Mouse (Mus musculus): ENCODE data around the gene Ifngr1. TPM values are rescaled to one million over a fixed set of nuclear protein-coding genes. Genes with fewer than 3 reads are reported as not detected.

The Ifngr1 gene
- polyA plus RNA-seq (2016; fragmentation: Nextera tagmentation; extraction: Ambion mirVana): 38.5 and 39.7 TPM in 2 replicates

DNA sequence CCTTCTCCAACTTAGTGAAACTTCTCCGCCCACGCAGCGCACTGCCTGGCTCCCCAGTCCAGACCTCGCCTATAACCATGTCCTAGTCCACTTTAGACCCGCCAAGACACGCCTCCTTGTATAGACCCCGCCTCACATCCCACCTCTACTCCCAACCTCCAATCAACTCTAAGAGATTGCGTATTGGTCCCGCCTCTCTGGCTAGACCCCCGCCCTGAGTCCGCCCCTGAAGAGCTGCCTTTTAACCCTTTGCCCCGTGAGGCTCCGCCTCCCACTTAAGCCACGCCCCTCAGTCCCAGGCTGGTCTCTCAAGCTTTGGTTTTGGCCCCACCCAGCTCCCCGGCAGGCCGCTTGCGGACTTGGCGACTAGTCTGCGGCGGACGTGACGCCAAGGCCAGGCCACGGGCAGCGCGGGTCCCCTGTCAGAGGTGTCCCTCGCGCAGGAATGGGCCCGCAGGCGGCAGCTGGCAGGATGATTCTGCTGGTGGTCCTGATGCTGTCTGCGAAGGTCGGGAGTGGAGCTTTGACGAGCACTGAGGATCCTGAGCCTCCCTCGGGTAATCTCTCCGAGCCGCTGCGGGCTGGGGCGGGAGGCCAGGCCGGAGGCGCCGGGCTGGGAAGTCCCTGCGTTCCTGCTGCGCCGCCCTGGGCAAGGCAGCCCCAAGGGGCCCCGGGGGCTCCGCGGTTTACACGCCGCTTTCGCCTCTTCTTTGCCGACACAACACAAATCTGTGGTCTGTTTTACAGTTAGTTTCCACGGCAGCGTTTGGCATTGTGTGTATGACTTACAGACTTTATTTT lies at the start of gene Ifngr1:
Gene Ifngr1 (plus strand): TSS at position 309 of the 801 bp plus-strand sequence.
- Histone ChIP-seq H3K9me3 (no peaks in the 10 kb centered on the region), H3K4me1 (replicated peaks) (peaks cover 13% of the 10 kb centered on the region), H3K9ac (replicated peaks) (peak within 1 kb of the TSS; percentile 79), H3K4me2 (peak within 1 kb of the TSS; percentile 65), H3K36me3 (no peaks in the 10 kb centered on the region), H3K4me3 (replicated peaks) (peak within 1 kb of the TSS; percentile 72), H3K27ac (peak within 1 kb of the TSS; percentile 79), H3K27me3 (no peaks in the 10 kb centered on the region)
- peak; percentile 99 for ATAC-seq (ENCODE audit: insufficient number of reproducible peaks, insufficient read depth, low FRiP score, low TSS enrichment, low read depth)
- WGBS: under 1% methylated on average over 52 of the region's 52 CpGs

DNA sequence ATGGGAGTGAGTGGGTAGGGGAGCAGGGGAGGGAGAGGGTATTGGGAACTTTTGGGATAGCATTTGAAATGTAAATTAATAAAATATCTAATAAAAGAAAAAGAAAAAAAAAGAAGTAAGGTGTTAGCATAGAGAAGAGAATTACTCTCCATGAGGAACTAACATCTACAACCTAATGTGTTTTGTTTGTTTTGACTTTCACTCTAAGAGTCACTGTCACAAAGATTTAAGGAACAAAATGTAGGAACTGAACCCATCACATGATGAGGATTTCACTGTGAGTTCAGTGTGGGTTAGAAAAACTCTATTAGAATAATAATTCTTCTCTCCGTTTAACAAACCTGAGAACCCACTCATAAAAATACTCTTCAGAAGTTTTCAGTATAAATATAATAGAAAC lies 44.9 kb upstream of the Ifngr1 start:
- no peaks in the 10 kb centered on the region for H3K9me3 ChIP-seq
- no peak overlapping the region for H3K27ac ChIP-seq
- 93% methylated on average over 1 of the region's 1 CpGs for WGBS
- no peak for ATAC-seq (ENCODE audit: insufficient number of reproducible peaks, insufficient read depth, low FRiP score, low TSS enrichment, low read depth)
- no peak overlapping the region for H3K4me3 ChIP-seq (replicated peaks)
- no peaks in the 10 kb centered on the region for H3K4me1 ChIP-seq (replicated peaks)
- H3K27me3 ChIP-seq: no peaks in the 10 kb centered on the region
- H3K36me3 ChIP-seq: no peaks in the 10 kb centered on the region
- no peak overlapping the region for H3K4me2 ChIP-seq
- no peak overlapping the region for H3K9ac ChIP-seq (replicated peaks)

DNA sequence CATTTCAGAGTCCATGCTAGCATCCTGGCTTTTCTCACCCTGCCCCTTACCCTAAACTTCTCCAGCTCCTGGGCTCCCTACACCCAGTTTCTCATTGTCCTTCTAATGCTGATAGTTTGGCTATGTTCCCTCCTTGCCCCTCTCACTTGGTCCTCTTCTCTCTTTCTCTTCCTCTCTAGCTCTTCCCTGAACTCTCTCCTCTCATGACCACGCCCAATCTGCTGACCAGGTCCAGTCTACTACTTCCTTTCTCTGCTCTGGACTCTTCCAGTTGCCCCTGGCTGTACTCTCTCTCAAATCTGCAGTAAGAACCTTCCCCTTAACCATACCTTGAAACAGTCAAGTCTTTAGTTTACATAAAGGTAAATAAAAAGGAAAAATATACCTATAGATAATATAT lies 43.7 kb upstream of the Ifngr1 start:
- no peak overlapping the region for H3K4me2 ChIP-seq
- no peaks in the 10 kb centered on the region for H3K36me3 ChIP-seq
- no peak for ATAC-seq (ENCODE audit: insufficient number of reproducible peaks, insufficient read depth, low FRiP score, low TSS enrichment, low read depth)
- H3K4me1 ChIP-seq (replicated peaks): no peaks in the 10 kb centered on the region
- no peak overlapping the region for H3K9ac ChIP-seq (replicated peaks)
- H3K27ac ChIP-seq: no peak overlapping the region
- H3K27me3 ChIP-seq: no peaks in the 10 kb centered on the region
- H3K4me3 ChIP-seq (replicated peaks): no peak overlapping the region
- no peaks in the 10 kb centered on the region for H3K9me3 ChIP-seq
- WGBS: 83% methylated on average over 1 of the region's 1 CpGs

DNA sequence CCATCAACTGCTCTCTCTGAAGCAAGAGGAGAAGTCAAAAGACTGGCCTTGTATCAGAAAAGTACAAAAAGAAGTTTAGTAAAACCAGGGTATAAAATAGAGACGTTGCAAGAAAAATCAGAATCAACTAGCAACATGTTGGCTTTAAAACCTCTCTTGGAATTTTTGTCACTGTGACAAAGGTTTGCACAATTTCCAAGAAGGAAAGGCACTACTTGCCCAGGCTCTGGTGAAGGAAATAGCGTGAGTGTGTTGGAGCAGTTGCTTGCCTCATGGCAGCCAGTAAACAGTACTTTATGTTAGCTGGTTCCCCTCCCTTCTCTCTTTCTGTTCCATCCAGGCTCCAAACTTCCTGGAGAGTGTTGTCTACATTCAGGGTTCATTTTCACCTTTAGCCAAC lies 43.3 kb upstream of the Ifngr1 start:
- H3K4me2 ChIP-seq: no peak overlapping the region
- no peaks in the 10 kb centered on the region for H3K9me3 ChIP-seq
- no peak for ATAC-seq (ENCODE audit: insufficient number of reproducible peaks, insufficient read depth, low FRiP score, low TSS enrichment, low read depth)
- no peak overlapping the region for H3K4me3 ChIP-seq (replicated peaks)
- no peaks in the 10 kb centered on the region for H3K36me3 ChIP-seq
- no peaks in the 10 kb centered on the region for H3K27me3 ChIP-seq
- no peak overlapping the region for H3K27ac ChIP-seq
- no peak overlapping the region for H3K9ac ChIP-seq (replicated peaks)
- 83% methylated on average over 2 of the region's 2 CpGs for WGBS
- no peaks in the 10 kb centered on the region for H3K4me1 ChIP-seq (replicated peaks)

DNA sequence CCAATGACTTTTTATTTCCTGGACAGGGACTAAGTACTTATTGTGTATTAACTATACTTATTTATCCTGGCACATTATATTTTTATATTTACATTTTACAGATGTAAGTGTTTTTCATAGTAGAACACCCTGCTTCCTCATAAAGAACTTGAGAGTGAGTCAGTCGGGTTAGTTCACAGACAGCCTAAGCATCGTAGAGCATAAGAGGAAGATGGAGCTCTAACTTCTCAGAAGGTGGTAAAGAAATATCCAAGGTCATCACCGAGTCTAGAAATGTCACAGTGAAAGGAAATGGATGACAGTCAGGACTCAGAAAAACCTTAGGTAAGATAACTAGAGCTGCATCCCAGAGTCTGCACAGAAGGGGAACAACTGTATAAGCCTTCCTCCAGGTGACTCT lies 40.2 kb upstream of the Ifngr1 start:
- Histone ChIP-seq H3K4me3 (replicated peaks) (no peak overlapping the region), H3K9me3 (no peaks in the 10 kb centered on the region), H3K4me1 (replicated peaks) (no peaks in the 10 kb centered on the region), H3K4me2 (no peak overlapping the region), H3K36me3 (no peaks in the 10 kb centered on the region), H3K27ac (no peak overlapping the region), H3K27me3 (no peaks in the 10 kb centered on the region), H3K9ac (replicated peaks) (no peak overlapping the region)
- 89% methylated on average over 3 of the region's 3 CpGs for WGBS
- ATAC-seq (ENCODE audit: insufficient number of reproducible peaks, insufficient read depth, low FRiP score, low TSS enrichment, low read depth): no peak

DNA sequence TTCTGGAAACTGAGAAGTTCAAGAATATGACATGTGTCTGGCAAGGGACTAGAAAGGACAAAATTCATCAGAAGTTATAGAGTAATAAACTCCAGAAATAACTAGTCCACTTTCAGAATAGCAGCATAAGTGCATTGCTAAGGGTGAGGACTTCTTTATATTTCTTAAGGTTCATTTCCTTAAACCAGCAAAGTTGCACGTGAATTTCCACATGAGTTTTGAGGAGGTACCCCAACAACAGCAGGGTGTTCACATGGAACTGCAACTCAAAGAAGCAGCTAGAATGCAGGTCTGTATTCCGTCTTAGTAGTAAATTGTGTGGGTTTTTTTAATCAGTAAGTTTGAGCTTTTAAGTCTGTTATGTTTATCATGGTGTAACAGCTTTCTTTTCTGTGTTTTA lies 37.9 kb upstream of the Ifngr1 start:
- no peak overlapping the region for H3K4me2 ChIP-seq
- no peak overlapping the region for H3K27ac ChIP-seq
- H3K4me1 ChIP-seq (replicated peaks): no peaks in the 10 kb centered on the region
- WGBS: 75% methylated on average over 2 of the region's 2 CpGs
- H3K9ac ChIP-seq (replicated peaks): no peak overlapping the region
- no peaks in the 10 kb centered on the region for H3K9me3 ChIP-seq
- H3K4me3 ChIP-seq (replicated peaks): no peak overlapping the region
- no peaks in the 10 kb centered on the region for H3K27me3 ChIP-seq
- no peaks in the 10 kb centered on the region for H3K36me3 ChIP-seq
- no peak for ATAC-seq (ENCODE audit: insufficient number of reproducible peaks, insufficient read depth, low FRiP score, low TSS enrichment, low read depth)

DNA sequence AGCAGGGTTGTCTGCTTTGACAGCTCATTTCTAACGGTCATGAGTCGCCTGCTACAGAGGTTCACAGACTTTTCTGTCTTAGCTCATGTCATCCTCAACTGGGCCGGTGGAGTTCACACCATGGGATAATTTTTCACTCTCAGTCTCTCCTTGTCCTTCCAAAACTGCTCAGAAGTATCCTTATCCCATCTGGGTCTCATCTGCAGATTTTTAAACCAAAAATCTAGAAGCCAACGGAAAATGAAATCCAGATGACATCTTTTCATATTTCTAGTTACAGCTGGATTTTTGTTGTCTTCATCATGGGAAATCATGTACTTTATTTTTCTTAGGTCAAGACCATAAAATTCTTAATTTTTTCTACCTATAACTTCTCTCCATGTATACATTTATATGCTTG lies 34.1 kb upstream of the Ifngr1 start:
- Histone ChIP-seq H3K4me2 (no peak overlapping the region), H3K36me3 (no peaks in the 10 kb centered on the region), H3K9me3 (no peaks in the 10 kb centered on the region), H3K27ac (no peak overlapping the region), H3K27me3 (no peaks in the 10 kb centered on the region), H3K9ac (replicated peaks) (no peak overlapping the region), H3K4me3 (replicated peaks) (no peak overlapping the region), H3K4me1 (replicated peaks) (no peaks in the 10 kb centered on the region)
- WGBS: 77% methylated on average over 4 of the region's 4 CpGs
- no peak for ATAC-seq (ENCODE audit: insufficient number of reproducible peaks, insufficient read depth, low FRiP score, low TSS enrichment, low read depth)

DNA sequence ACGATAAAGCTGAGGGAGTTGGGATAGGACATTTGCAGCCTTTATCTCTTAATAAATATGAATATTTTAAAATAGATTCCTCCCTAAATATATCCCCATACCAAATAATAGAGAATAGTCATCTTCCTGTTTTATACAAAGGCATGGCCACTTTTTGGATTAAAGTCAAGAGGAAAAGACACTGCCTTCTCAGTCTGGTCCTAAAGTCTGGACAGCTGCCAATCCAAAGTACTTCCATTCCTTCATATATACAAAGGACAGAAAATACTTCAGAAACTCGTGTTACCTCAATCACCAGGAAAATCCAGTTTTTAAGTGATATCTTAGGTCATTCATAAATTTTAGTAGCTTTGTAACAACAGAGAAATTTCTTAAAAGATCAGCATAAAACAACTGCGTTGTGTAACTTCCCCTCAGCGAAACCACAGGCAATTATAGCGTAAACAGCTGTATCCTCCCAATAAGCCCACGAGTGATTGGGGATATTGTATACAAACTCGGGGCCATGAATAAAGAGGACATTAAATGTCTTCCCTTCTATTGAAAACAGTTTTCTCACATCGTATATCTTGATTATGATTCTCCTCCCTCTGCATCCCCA lies 32.1 kb upstream of the Ifngr1 start:
- Histone ChIP-seq H3K27ac (no peak overlapping the region), H3K4me2 (no peak overlapping the region), H3K4me1 (replicated peaks) (no peaks in the 10 kb centered on the region), H3K9me3 (no peaks in the 10 kb centered on the region), H3K27me3 (no peaks in the 10 kb centered on the region), H3K9ac (replicated peaks) (no peak overlapping the region), H3K4me3 (replicated peaks) (no peak overlapping the region), H3K36me3 (no peaks in the 10 kb centered on the region)
- ATAC-seq (ENCODE audit: insufficient number of reproducible peaks, insufficient read depth, low FRiP score, low TSS enrichment, low read depth): no peak
- 75% methylated on average over 8 of the region's 8 CpGs for WGBS

DNA sequence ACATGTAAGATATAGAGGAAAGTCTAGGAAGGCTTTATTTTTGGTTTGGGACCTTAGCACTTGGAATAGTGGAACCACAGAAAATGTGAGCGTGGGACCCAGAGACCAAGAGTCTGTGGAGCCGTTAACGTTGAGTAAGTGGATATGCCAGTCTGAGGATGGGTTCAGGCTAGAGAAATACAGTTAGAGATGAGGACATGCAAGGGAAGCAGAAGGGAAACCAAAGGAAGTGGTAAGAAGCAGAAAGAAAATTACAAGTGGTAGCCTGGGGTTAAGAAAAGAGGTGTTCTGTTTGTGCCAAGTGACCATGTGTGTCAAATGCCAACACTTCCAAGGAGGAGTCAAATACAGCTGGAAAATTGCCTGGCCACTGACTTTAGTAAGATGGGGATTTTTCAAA lies 29.2 kb upstream of the Ifngr1 start:
- no peak overlapping the region for H3K4me2 ChIP-seq
- no peak for ATAC-seq (ENCODE audit: insufficient number of reproducible peaks, insufficient read depth, low FRiP score, low TSS enrichment, low read depth)
- no peaks in the 10 kb centered on the region for H3K36me3 ChIP-seq
- H3K27ac ChIP-seq: no peak overlapping the region
- H3K4me1 ChIP-seq (replicated peaks): no peaks in the 10 kb centered on the region
- no peak overlapping the region for H3K9ac ChIP-seq (replicated peaks)
- no peaks in the 10 kb centered on the region for H3K27me3 ChIP-seq
- H3K4me3 ChIP-seq (replicated peaks): no peak overlapping the region
- 96% methylated on average over 3 of the region's 3 CpGs for WGBS
- no peaks in the 10 kb centered on the region for H3K9me3 ChIP-seq

DNA sequence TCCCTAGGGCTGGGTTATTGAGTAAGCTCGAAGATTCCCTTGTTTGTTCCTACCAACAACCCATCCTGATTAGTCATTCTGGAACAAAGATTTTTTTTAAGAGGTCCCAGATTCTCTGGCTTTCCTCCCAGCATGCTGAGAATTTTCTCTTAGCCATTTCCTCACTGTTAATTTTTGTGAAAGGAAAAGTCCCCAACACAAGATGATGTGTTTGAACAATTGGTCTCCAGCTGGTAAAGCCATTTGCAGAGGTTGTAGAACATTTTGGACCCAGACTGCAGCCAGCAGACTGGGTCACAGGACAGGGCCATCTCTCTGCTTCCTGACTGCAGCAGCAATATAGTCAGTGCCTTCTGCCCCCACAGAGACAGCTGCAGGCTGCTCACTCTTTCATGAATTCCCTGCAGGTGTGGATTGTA lies 28.3 kb upstream of the Ifngr1 start:
- Histone ChIP-seq H3K27me3 (no peaks in the 10 kb centered on the region), H3K4me1 (replicated peaks) (no peaks in the 10 kb centered on the region), H3K27ac (no peak overlapping the region), H3K9me3 (no peaks in the 10 kb centered on the region), H3K4me3 (replicated peaks) (no peak overlapping the region), H3K9ac (replicated peaks) (no peak overlapping the region), H3K4me2 (no peak overlapping the region), H3K36me3 (no peaks in the 10 kb centered on the region)
- 79% methylated on average over 1 of the region's 1 CpGs for WGBS
- ATAC-seq (ENCODE audit: insufficient number of reproducible peaks, insufficient read depth, low FRiP score, low TSS enrichment, low read depth): no peak

DNA sequence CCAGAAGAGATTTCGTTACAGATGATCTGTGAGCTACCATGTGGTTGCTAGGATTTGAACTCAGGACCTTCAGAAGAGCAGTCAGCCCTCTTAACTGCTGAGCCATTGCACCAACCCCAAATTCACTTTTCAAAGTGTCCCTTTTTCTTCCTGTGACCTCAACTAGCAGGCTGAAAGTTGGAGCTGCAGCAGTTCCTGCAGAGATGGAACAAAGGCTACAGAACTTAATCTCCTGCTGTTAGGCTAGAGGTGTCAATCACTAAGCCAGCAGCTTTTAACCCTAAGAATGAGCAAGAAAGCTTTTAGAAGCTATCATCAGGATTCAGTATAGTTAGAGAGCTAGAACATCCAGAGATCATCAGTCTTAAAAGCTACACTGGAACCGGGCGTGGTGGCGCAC lies 24.3 kb upstream of the Ifngr1 start:
- Histone ChIP-seq H3K27me3 (no peaks in the 10 kb centered on the region), H3K9me3 (no peaks in the 10 kb centered on the region), H3K36me3 (no peaks in the 10 kb centered on the region), H3K27ac (no peak overlapping the region), H3K4me2 (no peak overlapping the region), H3K4me3 (replicated peaks) (no peak overlapping the region), H3K9ac (replicated peaks) (no peak overlapping the region), H3K4me1 (replicated peaks) (no peaks in the 10 kb centered on the region)
- 89% methylated on average over 4 of the region's 4 CpGs for WGBS
- ATAC-seq (ENCODE audit: insufficient number of reproducible peaks, insufficient read depth, low FRiP score, low TSS enrichment, low read depth): no peak

DNA sequence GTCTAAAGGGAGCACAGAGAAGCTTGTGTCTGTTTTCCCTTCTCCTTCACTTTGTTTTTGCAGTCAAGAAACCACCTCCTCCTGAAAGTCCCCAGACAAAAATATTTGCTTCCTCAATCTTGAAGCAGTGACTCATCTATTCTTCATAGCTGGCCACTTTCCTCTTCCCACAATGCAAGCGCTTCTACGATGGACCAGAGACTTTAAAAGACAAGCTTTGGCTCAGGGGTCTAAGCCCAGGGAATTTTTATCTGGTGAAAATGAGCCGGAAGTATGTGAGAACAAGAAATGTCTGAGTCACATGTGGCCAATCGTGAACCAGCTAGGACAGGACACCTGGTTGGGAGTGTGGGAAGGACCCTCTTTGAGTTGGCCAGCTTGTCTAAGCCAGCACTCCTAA lies 21.5 kb upstream of the Ifngr1 start:
- Histone ChIP-seq H3K4me2 (no peak overlapping the region), H3K9ac (replicated peaks) (no peak overlapping the region), H3K9me3 (no peaks in the 10 kb centered on the region), H3K36me3 (no peaks in the 10 kb centered on the region), H3K4me3 (replicated peaks) (no peak overlapping the region), H3K27me3 (no peaks in the 10 kb centered on the region), H3K4me1 (replicated peaks) (no peaks in the 10 kb centered on the region), H3K27ac (no peak overlapping the region)
- no peak for ATAC-seq (ENCODE audit: insufficient number of reproducible peaks, insufficient read depth, low FRiP score, low TSS enrichment, low read depth)
- WGBS: 86% methylated on average over 4 of the region's 4 CpGs

All from limb, embryonic 12.5 days (tissue).